Mouse (Mus musculus) cerebellum, adult 2 months (tissue): Measurements from ENCODE around the gene Cilp2. TPM values are rescaled to one million over a fixed set of nuclear protein-coding genes. Genes with fewer than 3 reads are reported as not detected.

ENCODE experiments used
- DNase-seq, 2 experiments: peaks; one replicate each; pipeline ENCODE4 v3.0.0; 2021
- H3K27ac ChIP-seq: fragments of 200-500 bp; 2 replicates; pipeline ENCODE4 v1.5.1; 2012; ENCODE audit warnings: low read length, control low read depth, inconsistent platforms; ENCODE audit not compliant: insufficient read depth
- H3K27me3 ChIP-seq: fragments of 200-500 bp; 2 replicates; pipeline ENCODE4 v1.6.1; 2012; ENCODE audit warnings: inconsistent platforms, mild to moderate bottlenecking, low read length, moderate library complexity; ENCODE audit not compliant: control insufficient read depth, insufficient read depth
- H3K4me1 ChIP-seq: fragments of 200-500 bp; 2 replicates; pipeline ENCODE4 v1.6.1; 2011; ENCODE audit warnings: low read length; ENCODE audit not compliant: control insufficient read depth, insufficient read depth
- H3K4me3 ChIP-seq: fragments of 200-500 bp; replicated peaks from 2 replicates; pipeline ENCODE3; 2011; ENCODE audit warnings: mild to moderate bottlenecking, low read depth, low read length, control low read depth; ENCODE audit not compliant: insufficient read depth
- CTCF ChIP-seq: fragments of 200-500 bp; IDR thresholded peaks from 2 replicates; pipeline ENCODE4 v1.5.1; 2011; ENCODE audit warnings: low read depth, mild to moderate bottlenecking, control low read depth, low read length, moderate library complexity, borderline replicate concordance; ENCODE audit not compliant: insufficient read depth
- POLR2A ChIP-seq: fragments of 200-500 bp; IDR thresholded peaks from 2 replicates; pipeline ENCODE4 v1.6.1; 2011; ENCODE audit warnings: low read length, control low read depth, borderline replicate concordance; ENCODE audit not compliant: insufficient read depth
- WGBS: fragments of 180-500 bp; shearing (Covaris S2); methylation state at CpG from one replicate; pipeline ENCODE4 v1.1.7; 2018; 5-methylcytosine and 5-hydroxymethylcytosine counted together
- polyA plus RNA-seq: library from polyadenylated mRNA; depleted of rRNA; stranded (reverse); fragments of >200 nt; gene quantifications from 2 replicates; pipeline ENCODE4 v1.2.3, GENCODE M21; 2012

Cilp2 gene
- polyA plus RNA-seq, 1 experiment = 0.18 TPM

GRCm38 (mm10) chr8:69895772-69896451, 8.4 kb upstream of the Cilp2 start:
- Histone ChIP-seq H3K4me1 (peaks cover 25% of the 10 kb centered on the region), H3K27me3 (no peaks in the 10 kb centered on the region), H3K4me3 (no peak overlapping the region), H3K27ac (no peak overlapping the region)
- 33% methylated on average over 4 of the region's 4 CpGs for WGBS
- TF ChIP-seq POLR2A = no peak
- no peak for TF ChIP-seq CTCF
- DNase-seq = no peak

DNA sequence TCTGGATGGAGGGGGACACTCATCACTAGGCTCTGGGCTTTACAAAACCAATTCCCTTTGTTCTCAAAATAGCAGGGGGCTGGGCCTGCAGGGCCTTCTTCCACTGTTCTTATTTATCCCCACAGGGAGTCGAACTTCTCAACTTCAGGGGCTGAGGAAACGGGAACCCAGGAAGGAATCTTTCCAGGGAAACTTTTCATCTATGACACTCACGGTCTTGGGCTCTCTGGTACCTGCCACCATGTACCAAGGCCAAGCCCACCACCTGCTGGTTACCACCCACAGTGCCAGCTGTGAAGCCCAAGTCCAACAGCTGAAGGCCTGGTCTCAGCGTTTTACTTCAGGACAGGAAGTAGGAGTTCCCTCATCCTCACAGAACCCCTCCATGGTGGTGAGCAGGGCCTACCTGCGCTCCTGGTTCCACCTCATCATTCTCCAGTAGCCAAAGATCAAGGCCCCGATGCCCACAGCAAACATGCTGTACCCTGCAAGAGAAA, 7.4 kb upstream of the Cilp2 start:
- Histone ChIP-seq H3K27ac (no peak overlapping the region), H3K4me1 (peaks cover 23% of the 10 kb centered on the region), H3K4me3 (no peak overlapping the region), H3K27me3 (no peaks in the 10 kb centered on the region)
- TF ChIP-seq CTCF = no peak
- TF ChIP-seq POLR2A = no peak
- WGBS = 52% methylated on average over 6 of the region's 6 CpGs
- DNase-seq = no peak

- Histone ChIP-seq H3K4me3 (no peak overlapping the region), H3K27me3 (no peaks in the 10 kb centered on the region), H3K4me1 (peaks cover 23% of the 10 kb centered on the region), H3K27ac (no peak overlapping the region)
- TF ChIP-seq POLR2A (no peak), CTCF (peak; percentile 48; the same call in 1 of the 2 replicates)
- WGBS = 30% methylated on average over 17 of the region's 17 CpGs
- peak in 1 of 2 experiments; percentile 48 for DNase-seq
Measured at GRCm38 (mm10) chr8:69893863-69894262, 6.4 kb upstream of the Cilp2 start.

DNA sequence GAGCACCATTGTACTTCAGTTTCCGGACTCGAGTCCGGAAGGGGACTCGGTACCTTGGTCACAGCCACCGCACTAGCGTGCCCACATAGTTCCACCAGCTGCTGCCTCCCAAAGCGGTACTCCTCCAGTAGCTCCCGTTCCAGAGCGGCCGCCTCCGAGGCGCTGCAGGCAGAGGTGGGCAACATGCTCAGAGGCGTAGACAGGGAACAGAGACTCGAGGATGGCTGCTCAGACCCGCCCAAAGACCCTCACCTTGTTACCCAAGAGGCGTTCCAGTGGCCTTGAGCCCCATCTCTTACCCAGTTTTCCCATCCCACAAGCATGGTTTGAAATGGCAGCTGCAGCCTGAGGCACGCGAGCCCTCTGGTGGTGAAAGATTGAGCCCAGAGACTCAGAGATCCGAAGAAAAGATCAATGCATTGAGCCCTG, 3.3 kb upstream of the Cilp2 start:
- peak in 1 of 2 experiments; percentile 57 for DNase-seq
- no peaks in the 10 kb centered on the region; the same call in 1 of the 2 replicates for H3K27me3 ChIP-seq
- 36% methylated on average over 19 of the region's 19 CpGs for WGBS
- peak; percentile 58 for TF ChIP-seq CTCF
- TF ChIP-seq POLR2A = no peak
- H3K4me3 ChIP-seq = no peak overlapping the region
- no peak overlapping the region for H3K27ac ChIP-seq
- peaks cover 17% of the 10 kb centered on the region for H3K4me1 ChIP-seq

- Histone ChIP-seq H3K27me3 (no peaks in the 10 kb centered on the region; the same call in 1 of the 2 replicates), H3K27ac (no peak overlapping the region), H3K4me3 (peak overlapping the region; percentile 12), H3K4me1 (peaks cover 8% of the 10 kb centered on the region; the same call in 1 of the 2 replicates)
- DNase-seq = no peak
- WGBS = 2% methylated on average over 32 of the region's 32 CpGs
- TF ChIP-seq CTCF = no peak
- no peak for TF ChIP-seq POLR2A
Measured at GRCm38 (mm10) chr8:69888902-69889301, 1.4 kb upstream of the Cilp2 start.

DNA sequence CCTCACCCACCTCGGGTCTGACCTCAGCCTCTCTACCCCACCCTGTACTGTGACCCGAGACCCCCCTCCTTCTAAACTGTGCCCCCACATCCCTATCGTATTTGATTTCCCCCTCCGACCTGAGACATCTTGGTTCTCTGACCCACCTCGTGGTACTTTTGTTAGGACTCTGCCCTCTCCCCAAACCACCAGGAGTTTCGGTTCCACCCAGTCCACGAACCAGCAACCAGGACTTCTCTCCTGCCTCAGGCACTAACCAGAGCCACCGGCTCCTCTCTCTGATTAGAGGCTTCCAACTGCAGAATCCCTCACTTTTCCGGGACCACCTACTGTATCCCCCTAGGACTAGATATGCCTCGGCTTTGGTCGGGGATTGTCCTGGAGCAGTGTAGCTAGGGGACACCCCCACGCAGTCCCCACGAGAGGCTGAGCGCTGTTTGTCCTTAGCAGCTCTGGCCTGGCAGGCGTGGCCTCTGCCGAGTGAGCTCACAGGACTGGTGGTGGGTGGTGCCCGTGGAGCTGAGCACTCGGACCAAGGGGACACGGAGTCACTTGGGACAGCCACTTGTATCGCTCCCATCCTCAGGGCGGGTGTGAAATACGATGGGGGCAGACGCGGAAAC, 868 bp upstream of the Cilp2 start:
- Histone ChIP-seq H3K27ac (no peak overlapping the region), H3K27me3 (no peaks in the 10 kb centered on the region; the same call in 1 of the 2 replicates), H3K4me1 (peaks cover 8% of the 10 kb centered on the region; the same call in 1 of the 2 replicates), H3K4me3 (peak overlapping the region; percentile 28)
- WGBS = 4% methylated on average over 24 of the region's 24 CpGs
- no peak for DNase-seq
- TF ChIP-seq POLR2A = no peak

- Histone ChIP-seq H3K27me3 (peaks cover 4% of the 10 kb centered on the region; the same call in 1 of the 2 replicates), H3K27ac (no peak overlapping the region), H3K4me1 (peaks cover 8% of the 10 kb centered on the region; the same call in 1 of the 2 replicates), H3K4me3 (no peak overlapping the region)
- WGBS = 47% methylated on average over 13 of the region's 13 CpGs
- DNase-seq = no peak
- no peak for TF ChIP-seq CTCF
- no peak for TF ChIP-seq POLR2A
Measured at GRCm38 (mm10) chr8:69884141-69884540, 3.3 kb downstream of the Cilp2 start.

DNA sequence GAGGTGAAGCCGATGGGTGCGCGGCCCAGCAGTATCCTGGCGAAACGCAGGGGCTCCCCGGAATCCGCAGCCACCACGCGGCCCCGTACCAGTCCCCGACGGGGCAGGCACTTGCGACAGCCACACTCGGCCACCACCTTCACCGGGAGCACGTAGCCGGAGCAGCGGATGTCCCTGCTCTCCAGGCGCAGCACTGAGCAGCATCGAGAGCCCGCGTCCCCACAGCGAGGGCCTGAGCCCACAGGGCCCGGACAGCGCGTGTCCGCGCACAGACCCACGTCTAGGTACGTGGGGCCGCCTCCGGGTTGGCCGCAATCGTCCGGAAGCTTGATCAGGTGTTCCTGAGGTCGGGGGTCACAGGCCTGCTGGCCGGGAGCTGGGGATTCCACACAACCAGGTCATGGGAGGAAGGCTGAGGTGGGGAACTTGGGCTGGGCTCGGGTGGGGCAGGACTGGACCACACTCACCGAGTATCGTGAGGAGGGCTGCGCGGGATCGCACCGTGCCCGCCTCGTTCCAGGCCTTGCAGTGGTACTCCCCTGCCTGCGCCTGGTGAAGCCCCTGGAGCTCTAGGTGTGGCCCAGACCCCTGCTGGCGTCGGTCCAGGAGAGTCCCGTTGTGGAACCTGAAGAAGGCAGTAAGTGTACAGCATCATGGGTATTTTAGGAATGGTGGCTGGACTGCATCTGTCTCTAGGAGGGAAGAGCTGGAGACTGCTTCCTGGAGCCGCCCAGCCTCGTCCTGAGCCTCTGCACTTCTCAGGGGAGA, 4.5 kb downstream of the Cilp2 start:
- Histone ChIP-seq H3K27me3 (peaks cover 4% of the 10 kb centered on the region; the same call in 1 of the 2 replicates), H3K4me1 (peaks cover 7% of the 10 kb centered on the region; the same call in 1 of the 2 replicates), H3K4me3 (no peak overlapping the region), H3K27ac (no peak overlapping the region)
- no peak for DNase-seq
- WGBS = 17% methylated on average over 52 of the region's 52 CpGs
- TF ChIP-seq CTCF (no peak), POLR2A (no peak)
